Mouse (Mus musculus) telencephalon, adult 2 months (tissue): ENCODE data around the gene Tmem178b.

Source experiments
- DNase-seq: peaks from one replicate; pipeline ENCODE4 v3.0.0-alpha.2; 2011; ENCODE audit warnings: low read depth, low spot score

The Tmem178b gene

GRCm38 (mm10) chr6:40015711-40016460, 142.8 kb downstream of the Tmem178b start:
- DNase-seq = no peak

DNA sequence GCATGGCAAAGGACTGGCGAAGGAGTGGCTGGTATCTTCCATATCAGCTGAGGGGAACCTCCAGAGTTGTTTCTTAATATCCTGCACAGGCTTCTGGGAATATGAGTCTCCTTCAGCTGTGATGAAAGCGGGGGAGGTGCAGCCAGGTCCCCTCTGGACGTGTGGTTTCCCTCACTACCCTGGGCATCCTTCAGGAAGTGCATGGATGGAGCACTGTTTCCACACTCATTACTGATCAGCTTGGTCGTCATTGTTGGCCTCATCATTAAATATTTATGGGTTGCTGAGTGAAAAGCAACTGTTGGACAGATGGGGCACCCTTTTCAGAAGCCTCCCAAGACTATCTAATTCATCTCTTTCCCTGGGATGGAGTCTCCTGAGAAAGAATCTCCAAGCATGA, 146.3 kb downstream of the Tmem178b start:
- DNase-seq = no peak

DNA sequence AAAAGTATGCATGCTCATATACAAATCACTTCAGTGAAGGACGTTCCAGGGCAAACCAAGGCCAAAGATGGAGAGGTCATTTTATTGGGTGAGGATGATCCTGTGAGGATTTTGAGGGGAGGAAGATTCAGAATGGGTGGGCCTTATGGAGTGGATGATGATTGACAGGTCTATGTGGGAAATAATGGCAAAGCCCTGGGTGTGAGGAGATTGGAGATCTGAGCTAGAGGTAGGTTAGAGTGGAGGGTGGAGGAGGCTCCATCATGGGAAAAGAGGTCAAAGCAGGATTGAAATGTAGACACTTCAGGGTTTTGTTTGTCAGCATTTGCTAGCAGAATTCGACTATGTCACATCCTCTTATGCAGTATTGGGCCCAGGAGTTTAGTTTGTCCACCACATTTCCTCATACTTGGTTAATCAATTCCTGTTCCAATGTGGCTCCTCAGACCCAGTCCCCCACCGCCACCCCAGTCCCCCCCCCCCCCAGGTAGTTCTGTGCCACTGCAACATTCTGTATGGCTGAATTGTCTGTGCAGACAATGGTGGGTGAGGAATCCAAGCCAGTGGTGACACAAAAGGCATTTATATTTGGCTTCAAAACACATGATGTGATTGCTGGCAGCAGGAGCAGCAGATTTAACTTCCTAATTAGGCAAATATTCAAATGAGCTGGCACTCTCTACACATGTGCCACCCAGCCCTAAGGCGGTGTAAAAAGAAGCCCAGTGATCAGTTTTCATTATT, 150.7 kb downstream of the Tmem178b start:
- DNase-seq = peak; percentile 84

DNA sequence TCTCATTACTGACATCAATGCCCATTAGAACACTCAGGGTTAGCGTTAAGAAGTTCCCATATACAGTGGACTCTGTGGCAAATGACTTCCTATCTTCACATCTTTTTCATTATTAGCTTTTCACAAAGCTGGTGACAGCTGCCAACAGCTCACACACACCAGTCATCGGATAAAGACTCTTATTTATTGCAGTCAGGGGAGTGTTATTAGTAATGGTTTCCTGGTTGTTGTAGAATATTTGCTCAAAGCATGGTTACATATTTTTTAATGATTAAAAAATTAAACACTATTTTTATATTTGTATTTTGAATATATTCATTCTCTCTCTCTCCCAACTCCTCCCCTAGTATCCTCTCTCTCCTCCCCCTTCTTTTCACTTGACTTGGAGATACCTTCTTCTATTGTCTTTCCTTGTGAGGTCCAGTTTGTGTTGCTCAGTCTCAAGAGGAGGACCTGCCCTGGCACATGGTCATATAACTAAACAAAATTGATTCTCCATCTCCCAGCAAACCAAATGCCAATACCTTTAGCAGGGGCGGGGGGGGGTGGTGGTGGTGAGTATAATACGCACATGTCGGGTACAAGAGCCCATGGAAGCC, 151.4 kb downstream of the Tmem178b start:
- DNase-seq = no peak

GRCm38 (mm10) chr6:40032901-40033300, 159.8 kb downstream of the Tmem178b start:
- no peak for DNase-seq

DNA sequence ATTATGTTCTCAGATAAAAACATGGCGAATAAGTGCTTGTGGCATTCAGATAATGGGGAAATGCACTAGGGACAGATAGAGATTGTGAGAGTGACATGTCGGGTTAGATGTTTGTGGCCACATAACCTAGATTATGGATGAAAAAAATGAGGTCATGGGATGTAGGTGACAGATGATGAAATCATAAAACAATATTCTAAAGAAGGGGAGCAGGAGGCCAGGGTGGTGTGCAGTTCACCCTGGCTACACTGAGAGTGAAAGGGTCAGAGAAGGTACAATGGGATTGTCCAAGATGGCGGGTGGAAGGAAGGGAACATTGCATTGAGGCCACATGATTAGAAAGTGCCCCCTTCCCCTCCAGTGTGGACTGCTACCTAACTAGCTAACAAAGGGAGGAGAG, 160.9 kb downstream of the Tmem178b start:
- no peak for DNase-seq

GRCm38 (mm10) chr6:40048969-40049908, 176.2 kb downstream of the Tmem178b start:
- DNase-seq = peak; percentile 67

- DNase-seq = no peak
These were observed 176.9 kb downstream of the Tmem178b start for GRCm38 (mm10) chr6:40049909-40050484.

DNA sequence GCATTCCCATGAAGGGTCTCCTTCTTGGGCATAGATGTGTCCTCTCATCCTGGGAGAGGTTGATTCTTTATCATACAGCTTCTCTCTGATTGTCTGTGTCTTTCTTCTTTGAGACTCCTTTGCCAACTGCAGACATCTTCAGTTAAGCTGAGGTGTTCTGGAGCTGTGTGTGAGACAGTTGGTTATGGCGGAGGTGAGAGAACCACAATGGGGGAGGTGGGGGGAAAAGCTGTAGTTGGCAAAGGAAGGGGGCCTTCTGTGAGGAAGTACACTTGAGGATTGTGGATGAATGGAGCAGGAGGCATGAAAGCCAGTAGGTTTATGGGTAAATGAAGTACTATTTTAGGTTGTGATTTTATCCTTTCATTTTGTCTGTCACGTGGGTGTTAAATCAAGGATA, 178.6 kb downstream of the Tmem178b start:
- peak; percentile 67 for DNase-seq

DNA sequence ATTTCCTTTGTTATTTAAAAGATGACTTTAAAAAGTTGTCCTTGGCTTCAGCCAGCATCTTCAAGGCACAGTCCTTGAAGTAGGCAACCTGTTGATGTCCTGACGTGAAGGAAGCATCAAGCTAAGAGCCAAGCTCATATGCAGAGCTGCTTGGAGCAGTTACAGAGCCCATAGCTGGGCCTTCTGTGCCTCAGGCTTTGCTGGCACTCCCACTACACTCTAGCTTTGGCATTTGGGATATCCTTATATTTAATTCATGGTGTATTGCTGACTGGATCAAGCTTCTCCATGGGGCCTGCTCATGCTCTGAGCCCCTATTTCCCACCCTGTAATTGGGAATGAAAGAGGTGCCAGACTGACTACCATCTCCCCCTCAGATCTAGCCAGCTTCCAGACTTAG, 179.5 kb downstream of the Tmem178b start:
- DNase-seq = no peak

- DNase-seq = no peak
These were observed 186.4 kb downstream of the Tmem178b start for GRCm38 (mm10) chr6:40059466-40059865.

- no peak for DNase-seq
These were observed 188.5 kb downstream of the Tmem178b start for GRCm38 (mm10) chr6:40061327-40062189.

GRCm38 (mm10) chr6:40062190-40062501, 189.1 kb downstream of the Tmem178b start:
- DNase-seq = peak; percentile 47

DNA sequence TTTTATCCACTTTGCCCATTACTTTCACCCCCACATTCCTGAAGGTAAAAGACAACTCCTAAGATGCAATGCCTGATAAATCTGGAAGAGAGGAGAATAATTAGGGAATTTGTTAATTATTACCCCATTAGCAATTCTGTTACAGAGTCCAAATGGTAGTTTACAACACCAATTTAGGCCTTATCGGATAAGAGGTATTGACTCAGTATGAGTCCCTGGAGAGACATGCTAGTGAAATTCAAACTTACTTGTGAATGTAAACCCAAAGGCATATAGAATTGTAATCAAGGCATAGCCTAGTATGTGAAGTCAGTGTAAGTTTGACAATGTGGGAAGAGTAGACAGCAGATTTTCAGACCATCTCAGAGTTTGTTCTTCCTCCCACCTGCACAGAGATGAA, 190.4 kb downstream of the Tmem178b start:
- DNase-seq = no peak

DNA sequence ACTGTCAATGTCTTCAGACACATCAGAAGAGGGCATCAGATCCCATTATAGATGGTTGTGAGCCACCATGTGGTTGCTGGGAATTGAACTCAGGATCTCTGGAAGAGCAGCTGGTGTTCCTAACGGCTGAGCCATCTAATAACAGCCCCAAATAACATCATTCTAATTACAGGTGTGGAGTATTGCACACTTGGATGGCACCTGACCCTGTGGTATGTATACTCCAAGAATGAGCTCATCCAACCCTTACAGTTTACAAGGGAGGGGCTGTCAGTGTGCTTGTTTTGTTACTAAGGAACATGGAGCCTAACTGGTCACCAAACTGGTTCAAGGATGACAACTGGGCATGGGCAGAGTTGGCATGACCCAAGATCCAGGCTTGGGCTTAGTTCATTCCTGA, 190.8 kb downstream of the Tmem178b start:
- no peak for DNase-seq

- no peak for DNase-seq
These were observed 191.3 kb downstream of the Tmem178b start for GRCm38 (mm10) chr6:40064342-40064741.

DNA sequence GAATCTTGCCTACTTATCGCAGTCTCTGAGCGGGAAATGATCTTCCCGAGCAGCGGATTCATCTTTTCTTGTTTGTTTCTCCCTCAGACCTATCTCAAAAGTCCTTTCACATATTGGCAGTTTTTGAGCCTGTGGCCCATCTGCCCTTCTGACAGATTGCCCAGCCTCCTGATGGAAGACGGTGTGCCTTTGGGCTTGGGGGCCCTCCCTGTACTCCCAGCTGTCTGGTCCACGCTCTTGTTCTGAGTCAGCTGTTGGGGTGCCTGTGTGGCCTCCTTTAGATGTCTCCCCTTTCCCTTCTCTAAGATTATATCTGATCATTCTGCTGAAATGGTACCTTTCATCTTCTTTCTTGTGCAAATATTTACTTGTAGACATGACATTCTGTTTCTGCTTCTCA, 195.4 kb downstream of the Tmem178b start:
- DNase-seq = no peak

GRCm38 (mm10) chr6:40071007-40071406, 197.9 kb downstream of the Tmem178b start:
- DNase-seq = peak; percentile 80

DNA sequence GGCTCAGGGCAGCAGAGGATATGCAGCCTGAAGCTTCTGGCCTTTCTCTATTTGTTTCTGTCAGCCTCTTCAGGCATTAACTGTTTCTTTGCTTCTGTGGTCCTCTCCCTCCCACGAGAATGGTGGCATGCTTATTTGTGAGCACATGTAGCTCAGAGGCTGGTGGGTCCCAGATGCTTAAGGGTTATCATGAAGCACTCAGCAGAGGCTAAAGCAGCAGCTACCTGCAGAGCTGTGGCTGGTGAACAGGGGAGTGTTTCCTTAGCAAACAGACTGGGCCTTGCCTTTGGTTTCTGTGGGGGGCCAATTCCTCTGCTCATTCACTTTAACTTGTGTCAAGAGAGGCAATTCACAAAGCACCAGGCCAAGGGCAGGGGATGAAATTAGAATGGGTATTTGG, 203.0 kb downstream of the Tmem178b start:
- DNase-seq = no peak

DNA sequence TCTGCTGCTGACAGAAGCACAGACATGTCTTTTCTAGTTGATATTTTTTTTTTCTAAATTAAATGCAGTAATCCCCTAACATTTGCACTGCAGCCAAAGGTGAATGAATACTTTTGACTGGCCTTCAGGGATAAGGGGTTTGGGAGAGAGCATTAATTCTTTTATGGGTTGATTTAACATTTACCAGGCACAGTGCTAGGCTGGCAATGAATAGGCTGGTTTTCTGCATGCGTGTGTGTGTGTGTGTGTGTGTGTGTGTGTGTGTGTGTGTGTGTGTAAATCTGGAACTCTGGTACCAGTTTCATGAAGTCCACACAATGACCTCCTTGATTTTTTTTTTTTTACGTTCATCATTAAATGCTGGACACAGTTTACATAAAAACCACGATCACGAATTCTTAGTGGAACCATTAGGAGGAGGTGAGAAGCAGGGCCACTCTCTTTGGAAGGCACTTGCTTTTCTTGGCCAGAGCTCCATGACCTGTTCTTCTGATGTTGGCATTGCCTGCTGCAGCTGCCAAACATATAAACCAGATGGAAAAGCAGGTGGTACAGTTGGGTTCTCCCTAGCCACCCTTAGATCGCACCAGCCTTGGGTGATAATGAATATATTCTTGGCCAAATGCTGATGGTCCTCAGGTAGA, 203.7 kb downstream of the Tmem178b start:
- no peak for DNase-seq
